Mouse (Mus musculus) limb, embryonic 12.5 days (tissue): ENCODE data around the gene 5730480H06Rik. TPM values are rescaled to one million over a fixed set of nuclear protein-coding genes. Genes with fewer than 3 reads are reported as not detected.

ENCODE experiments used
- ATAC-seq: fragments of 200-750 bp; cut with Nextera tagmentation; 2 replicates; pipeline ENCODE4 v1.8.0; 2017; ENCODE audit warnings: low read depth, moderate TSS enrichment; ENCODE audit not compliant: insufficient number of reproducible peaks, insufficient read depth, low FRiP score, low TSS enrichment
- H3K27ac ChIP-seq: fragments of 300-500 bp; sonication (generic); 2 replicates; pipeline ENCODE4 v1.5.1; 2016; ENCODE audit warnings: mild to moderate bottlenecking, moderate library complexity
- H3K27me3 ChIP-seq: fragments of 300-500 bp; sonication (generic); 2 replicates; pipeline ENCODE4 v1.6.1; 2016; ENCODE audit warnings: mild to moderate bottlenecking, moderate library complexity
- H3K36me3 ChIP-seq: fragments of 300-500 bp; sonication (generic); 2 replicates; pipeline ENCODE4 v1.6.1; 2016; ENCODE audit warnings: mild to moderate bottlenecking, moderate library complexity
- H3K4me1 ChIP-seq: fragments of 300-500 bp; sonication (generic); replicated peaks from 2 replicates; pipeline ENCODE4 v1.6.1; 2016
- H3K4me2 ChIP-seq: fragments of 300-500 bp; sonication (generic); 2 replicates; pipeline ENCODE4 v1.6.1; 2016; ENCODE audit warnings: mild to moderate bottlenecking, moderate library complexity
- H3K4me3 ChIP-seq: fragments of 300-500 bp; sonication (generic); replicated peaks from 2 replicates; pipeline ENCODE4 v1.5.1; 2016; ENCODE audit warnings: mild to moderate bottlenecking
- H3K9ac ChIP-seq: fragments of 300-500 bp; sonication (generic); replicated peaks from 2 replicates; pipeline ENCODE4 v1.6.1; 2016; ENCODE audit warnings: mild to moderate bottlenecking, moderate library complexity
- H3K9me3 ChIP-seq: fragments of 300-500 bp; sonication (generic); 2 replicates; pipeline ENCODE4 v1.6.1; 2016; ENCODE audit warnings: mild to moderate bottlenecking, moderate library complexity
- WGBS: fragments of 180-500 bp; shearing (Covaris S2); methylation state at CpG from one replicate; pipeline ENCODE4 v1.1.7; 2016; 5-methylcytosine and 5-hydroxymethylcytosine counted together
- polyA plus RNA-seq: library from polyadenylated mRNA; unstranded; fragments of >200 nt; fragmentation: Nextera tagmentation; extraction: Ambion mirVana; gene quantifications from 2 replicates; pipeline ENCODE4 v1.2.1, GENCODE M21; 2016

5730480H06Rik gene
- polyA plus RNA-seq, 1 experiment from 2014 or later = 31.3 TPM

GRCm38 (mm10) chr5:48421957-48422356 is 94.2 kb downstream of the 5730480H06Rik start:
- Histone ChIP-seq H3K9ac (no peak overlapping the region), H3K27ac (no peak overlapping the region), H3K4me2 (no peak overlapping the region), H3K9me3 (no peaks in the 10 kb centered on the region), H3K36me3 (no peaks in the 10 kb centered on the region), H3K4me3 (no peak overlapping the region), H3K27me3 (no peaks in the 10 kb centered on the region), H3K4me1 (no peaks in the 10 kb centered on the region)
- ATAC-seq = no peak
- WGBS = 74% methylated on average over 1 of the region's 1 CpGs

GRCm38 (mm10) chr5:48430459-48430858 is 102.7 kb downstream of the 5730480H06Rik start:
- Histone ChIP-seq H3K4me2 (no peak overlapping the region), H3K9ac (no peak overlapping the region), H3K9me3 (no peaks in the 10 kb centered on the region), H3K36me3 (no peaks in the 10 kb centered on the region), H3K27ac (no peak overlapping the region), H3K4me1 (no peaks in the 10 kb centered on the region), H3K4me3 (no peak overlapping the region), H3K27me3 (no peaks in the 10 kb centered on the region)
- no peak for ATAC-seq

GRCm38 (mm10) chr5:48448888-48449287 is 121.1 kb downstream of the 5730480H06Rik start:
- no peak overlapping the region for H3K9ac ChIP-seq
- H3K27ac ChIP-seq = no peak overlapping the region
- H3K4me2 ChIP-seq = no peak overlapping the region
- no peaks in the 10 kb centered on the region for H3K36me3 ChIP-seq
- 83% methylated on average over 1 of the region's 1 CpGs for WGBS
- no peak for ATAC-seq
- H3K4me3 ChIP-seq = no peak overlapping the region
- H3K4me1 ChIP-seq = no peaks in the 10 kb centered on the region
- no peaks in the 10 kb centered on the region for H3K27me3 ChIP-seq
- H3K9me3 ChIP-seq = no peaks in the 10 kb centered on the region

- Histone ChIP-seq H3K27me3 (no peaks in the 10 kb centered on the region), H3K9ac (no peak overlapping the region), H3K36me3 (no peaks in the 10 kb centered on the region), H3K9me3 (no peaks in the 10 kb centered on the region), H3K4me1 (no peaks in the 10 kb centered on the region), H3K4me2 (no peak overlapping the region), H3K27ac (no peak overlapping the region), H3K4me3 (no peak overlapping the region)
- WGBS = 79% methylated on average over 2 of the region's 2 CpGs
- ATAC-seq = no peak
Observed at GRCm38 (mm10) chr5:48460221-48460620, 132.5 kb downstream of the 5730480H06Rik start.
